Mouse (Mus musculus): Measurements from ENCODE around the gene Sfxn1. TPM values are rescaled to one million over a fixed set of nuclear protein-coding genes. Genes with fewer than 3 reads are reported as not detected.

The Sfxn1 gene
- polyA plus RNA-seq, 1 experiment from 2014 or later = 89.1 TPM

GRCm38 (mm10) chr13:54152421-54152820 is 80.8 kb downstream of the Sfxn1 start:
- Histone ChIP-seq H3K4me1 (peaks cover 8% of the 10 kb centered on the region), H3K27ac (no peak overlapping the region), H3K9me3 (replicated peaks) (no peaks in the 10 kb centered on the region), H3K9ac (no peak overlapping the region), H3K36me3 (no peaks in the 10 kb centered on the region), H3K4me3 (no peak overlapping the region), H3K4me2 (no peak overlapping the region), H3K27me3 (replicated peaks) (no peaks in the 10 kb centered on the region)
- no peak for ATAC-seq
- WGBS (ENCODE audit: insufficient replicate concordance) = 50% methylated on average over 1 of the region's 1 CpGs

GRCm38 (mm10) chr13:54152911-54153310 is 81.2 kb downstream of the Sfxn1 start:
- Histone ChIP-seq H3K27me3 (replicated peaks) (no peaks in the 10 kb centered on the region), H3K36me3 (no peaks in the 10 kb centered on the region), H3K9me3 (replicated peaks) (no peaks in the 10 kb centered on the region), H3K27ac (no peak overlapping the region), H3K4me2 (no peak overlapping the region), H3K9ac (no peak overlapping the region), H3K4me1 (peaks cover 8% of the 10 kb centered on the region), H3K4me3 (no peak overlapping the region)
- ATAC-seq = no peak
- 62% methylated on average over 7 of the region's 7 CpGs for WGBS (ENCODE audit: insufficient replicate concordance)

GRCm38 (mm10) chr13:54153672-54154218 is 82.1 kb downstream of the Sfxn1 start:
- ATAC-seq = no peak
- H3K27ac ChIP-seq = no peak overlapping the region
- H3K9ac ChIP-seq = no peak overlapping the region
- peaks cover 8% of the 10 kb centered on the region for H3K4me1 ChIP-seq
- no peak overlapping the region for H3K4me3 ChIP-seq
- H3K27me3 ChIP-seq (replicated peaks) = peaks cover 3% of the 10 kb centered on the region; the same call in 1 of the 2 replicates
- H3K4me2 ChIP-seq = no peak overlapping the region
- H3K36me3 ChIP-seq = no peaks in the 10 kb centered on the region
- 8% methylated on average over 9 of the region's 9 CpGs for WGBS (ENCODE audit: insufficient replicate concordance)
- H3K9me3 ChIP-seq (replicated peaks) = no peaks in the 10 kb centered on the region

- H3K4me3 ChIP-seq = no peak overlapping the region
- no peaks in the 10 kb centered on the region for H3K36me3 ChIP-seq
- H3K27me3 ChIP-seq (replicated peaks) = peaks cover 4% of the 10 kb centered on the region; the same call in 1 of the 2 replicates
- ATAC-seq = no peak
- 66% methylated on average over 2 of the region's 2 CpGs for WGBS (ENCODE audit: insufficient replicate concordance)
- no peaks in the 10 kb centered on the region for H3K9me3 ChIP-seq (replicated peaks)
- no peak overlapping the region for H3K27ac ChIP-seq
- no peak overlapping the region for H3K9ac ChIP-seq
- H3K4me2 ChIP-seq = no peak overlapping the region
- H3K4me1 ChIP-seq = peaks cover 8% of the 10 kb centered on the region
These were observed 84.2 kb downstream of the Sfxn1 start for GRCm38 (mm10) chr13:54155822-54156221.

Other genes with a start within 250 kb of the Sfxn1 start
- gene Drd1, start 16.2 kb upstream of the Sfxn1 start, polyA plus RNA-seq (2016; fragmentation: Nextera tagmentation; extraction: Ambion mirVana) = not detected in 2 replicates
- gene Hrh2, start 120.3 kb downstream of the Sfxn1 start, polyA plus RNA-seq (2016; fragmentation: Nextera tagmentation; extraction: Ambion mirVana) = 0.07 and 0.08 TPM in 2 replicates